Mouse (Mus musculus): ENCODE results near the gene Tcp10a. TPM values are rescaled to one million over a fixed set of nuclear protein-coding genes. Genes with fewer than 3 reads are reported as not detected.

The Tcp10a gene
- polyA plus RNA-seq (2015; fragmentation: Illumina TruSeq; extraction: RNeasy Lipid Tissue Mini Kit (QIAGEN cat#74804); ENCODE audit: insufficient read depth, low read depth, low replicate concordance): not detected

GRCm38 (mm10) chr17:7324346-7324745 is at the start of gene Tcp10a:
TSS of gene Tcp10a (plus strand) at chr17:7324646.

GRCm38 (mm10) chr17:7352596-7352995 is 28.1 kb downstream of the Tcp10a start, which contains the start of gene Ttll2:
TSS of gene Ttll2 (minus strand) at chr17:7352696.

GRCm38 (mm10) chr17:7371879-7372278 is 47.4 kb downstream of the Tcp10a start, which contains the start of gene Gm49630:
TSS of gene Gm49630 (minus strand) at chr17:7371979.

GRCm38 (mm10) chr17:7385364-7385763 is 60.9 kb downstream of the Tcp10a start, which contains the start of gene Unc93a2:
TSS of gene Unc93a2 (minus strand) at chr17:7385464.

Other genes starting within 250 kb of the Tcp10a start
- 5.1 TPM for gene Rps6ka2, start 154.5 kb upstream of the Tcp10a start, polyA plus RNA-seq (2015; fragmentation: Illumina TruSeq; extraction: RNeasy Lipid Tissue Mini Kit (QIAGEN cat#74804); ENCODE audit: insufficient read depth, low read depth, low replicate concordance)
- gene Ttll2, start 28.1 kb downstream of the Tcp10a start, polyA plus RNA-seq (2015; fragmentation: Illumina TruSeq; extraction: RNeasy Lipid Tissue Mini Kit (QIAGEN cat#74804); ENCODE audit: insufficient read depth, low read depth, low replicate concordance): not detected
- not detected for gene Gm49630, start 47.3 kb downstream of the Tcp10a start, polyA plus RNA-seq (2015; fragmentation: Illumina TruSeq; extraction: RNeasy Lipid Tissue Mini Kit (QIAGEN cat#74804); ENCODE audit: insufficient read depth, low read depth, low replicate concordance)
- gene Unc93a2, start 60.8 kb downstream of the Tcp10a start, polyA plus RNA-seq (2015; fragmentation: Illumina TruSeq; extraction: RNeasy Lipid Tissue Mini Kit (QIAGEN cat#74804); ENCODE audit: insufficient read depth, low read depth, low replicate concordance): not detected

Data from pancreas, adult 10 weeks (tissue).